Mouse (Mus musculus) heart, embryonic 10.5 days (tissue): ENCODE measurements around the gene Pkig. TPM values are rescaled to one million over a fixed set of nuclear protein-coding genes. Genes with fewer than 3 reads are reported as not detected.
A peak's percentile ranks its signal among the peaks of the same experiment; 100 is the strongest.

ENCODE experiments used
- DNase-seq: peaks from one replicate; pipeline ENCODE4 v3.0.0-alpha.2; 2017; ENCODE audit warnings: low spot score
- H3K27ac ChIP-seq: fragments of 300-500 bp; sonication (generic); 2 replicates; pipeline ENCODE4 v1.5.1; 2016; ENCODE audit warnings: mild to moderate bottlenecking
- H3K27me3 ChIP-seq: fragments of 300-500 bp; sonication (generic); 2 replicates; pipeline ENCODE4 v1.6.1; 2016; ENCODE audit warnings: mild to moderate bottlenecking; ENCODE audit not compliant: poor library complexity, insufficient read depth, severe bottlenecking
- H3K36me3 ChIP-seq: fragments of 300-500 bp; sonication (generic); 2 replicates; pipeline ENCODE4 v1.6.1; 2016; ENCODE audit warnings: mild to moderate bottlenecking, moderate library complexity
- H3K4me1 ChIP-seq: fragments of 300-500 bp; sonication (generic); 2 replicates; pipeline ENCODE4 v1.6.1; 2016; ENCODE audit warnings: mild to moderate bottlenecking
- H3K4me3 ChIP-seq: fragments of 300-500 bp; sonication (generic); 2 replicates; pipeline ENCODE4 v1.5.1; 2016; ENCODE audit warnings: mild to moderate bottlenecking, moderate library complexity
- H3K9me3 ChIP-seq: fragments of 300-500 bp; sonication (generic); 2 replicates; pipeline ENCODE4 v1.6.1; 2016; ENCODE audit warnings: mild to moderate bottlenecking, moderate library complexity
- WGBS: fragments of 180-500 bp; shearing (Covaris S2); methylation state at CpG from one replicate; pipeline ENCODE4 v1.1.7; 2016; 5-methylcytosine and 5-hydroxymethylcytosine counted together
- polyA plus RNA-seq: library from polyadenylated mRNA; unstranded; fragments of >200 nt; fragmentation: Nextera tagmentation; extraction: Ambion mirVana; gene quantifications from 2 replicates; pipeline ENCODE4 v1.2.1, GENCODE M21; 2016

The Pkig gene
- polyA plus RNA-seq, 1 experiment from 2014 or later: 226 TPM

DNA sequence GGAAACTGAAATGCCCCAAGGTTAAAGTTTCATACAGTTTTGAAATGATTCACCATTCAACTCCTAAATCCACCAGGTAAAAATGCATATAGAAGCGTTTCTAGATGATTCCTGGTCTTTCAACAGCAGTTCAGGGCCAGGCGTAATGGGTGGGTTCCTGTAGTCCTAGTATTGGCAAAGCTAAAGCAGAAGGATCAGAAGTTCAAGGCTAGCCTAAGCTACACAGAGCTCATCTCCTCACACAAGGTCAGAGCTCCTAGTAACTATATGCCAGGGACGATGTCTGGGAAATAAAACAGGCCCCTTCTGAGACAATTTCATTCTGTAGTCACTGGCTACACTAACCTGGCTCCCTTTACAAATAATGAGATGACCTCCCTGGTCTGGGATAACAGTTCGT lies 27.0 kb upstream of the Pkig start:
- no peak overlapping the region for H3K27ac ChIP-seq
- no peak for DNase-seq
- 91% methylated on average over 4 of the region's 4 CpGs for WGBS
- no peak overlapping the region for H3K4me3 ChIP-seq
- no peaks in the 10 kb centered on the region for H3K9me3 ChIP-seq
- H3K36me3 ChIP-seq: peaks cover 95% of the 10 kb centered on the region
- no peaks in the 10 kb centered on the region for H3K4me1 ChIP-seq
- H3K27me3 ChIP-seq: no peaks in the 10 kb centered on the region

DNA sequence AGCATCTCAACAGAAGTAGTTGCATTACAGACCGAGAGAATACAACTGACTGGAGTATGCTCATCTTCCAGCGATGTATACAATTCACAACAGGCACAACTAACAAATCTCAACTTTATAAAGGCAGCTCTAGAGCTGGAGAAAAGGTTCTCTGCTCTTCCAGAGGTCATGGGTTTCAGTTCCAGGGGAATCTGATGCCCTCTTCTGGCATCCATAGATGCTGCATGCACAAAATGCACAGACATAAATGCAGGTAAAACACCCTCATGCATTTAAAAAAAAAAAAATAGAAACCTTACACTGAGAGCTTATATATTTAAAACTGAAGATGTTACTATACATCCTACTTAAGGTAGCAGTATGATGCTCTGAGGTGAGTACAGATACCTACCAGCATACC lies 26.5 kb upstream of the Pkig start:
- Histone ChIP-seq H3K4me1 (no peaks in the 10 kb centered on the region), H3K36me3 (peaks cover 94% of the 10 kb centered on the region), H3K9me3 (no peaks in the 10 kb centered on the region), H3K27ac (no peak overlapping the region), H3K4me3 (no peak overlapping the region), H3K27me3 (no peaks in the 10 kb centered on the region)
- 92% methylated on average over 2 of the region's 2 CpGs for WGBS
- DNase-seq: no peak

DNA sequence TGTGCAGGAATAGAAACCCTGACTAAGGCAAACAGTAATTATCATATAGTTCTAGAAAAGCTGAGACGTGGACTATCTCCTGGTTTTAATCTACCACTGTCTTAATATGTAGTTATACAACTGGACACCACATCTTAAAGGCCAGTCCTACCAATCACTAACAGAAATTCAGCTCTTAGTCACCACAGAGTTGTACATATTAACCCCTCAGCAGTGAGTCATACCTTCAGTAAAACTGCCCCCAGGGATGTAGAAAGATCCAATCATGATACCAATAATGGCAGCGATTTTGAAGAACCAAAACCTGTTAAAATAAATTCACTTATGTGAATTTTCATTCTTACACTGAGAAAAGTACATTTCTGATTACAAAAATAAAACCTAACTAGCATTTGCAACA lies 24.0 kb upstream of the Pkig start:
- WGBS: 93% methylated on average over 2 of the region's 2 CpGs
- no peak for DNase-seq
- Histone ChIP-seq H3K36me3 (peaks cover 70% of the 10 kb centered on the region), H3K9me3 (no peaks in the 10 kb centered on the region), H3K27me3 (no peaks in the 10 kb centered on the region), H3K27ac (no peak overlapping the region), H3K4me1 (peaks cover 24% of the 10 kb centered on the region), H3K4me3 (no peak overlapping the region)

DNA sequence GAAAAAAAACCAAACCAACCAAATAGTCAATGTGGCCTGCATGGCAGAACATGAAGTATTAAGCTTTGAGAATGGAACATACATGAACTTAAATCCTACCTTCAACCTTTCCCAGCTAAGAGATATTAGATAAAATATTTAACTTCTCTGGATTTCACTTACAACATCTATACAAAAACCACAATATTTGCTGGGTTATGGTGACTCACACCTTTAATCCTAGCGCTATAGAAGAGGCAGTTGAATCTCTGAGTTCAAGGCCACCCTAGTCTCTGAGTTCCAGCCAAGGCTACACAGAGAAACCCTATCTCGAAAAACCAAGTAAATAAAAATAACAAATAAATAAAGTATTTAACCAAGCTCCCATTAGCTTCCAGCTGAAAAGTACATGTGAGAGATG lies 22.1 kb upstream of the Pkig start:
- no peaks in the 10 kb centered on the region for H3K9me3 ChIP-seq
- H3K4me1 ChIP-seq: peaks cover 41% of the 10 kb centered on the region
- no peak for DNase-seq
- H3K27me3 ChIP-seq: no peaks in the 10 kb centered on the region
- 92% methylated on average over 2 of the region's 2 CpGs for WGBS
- peaks cover 60% of the 10 kb centered on the region for H3K36me3 ChIP-seq
- H3K4me3 ChIP-seq: no peak overlapping the region
- H3K27ac ChIP-seq: no peak overlapping the region

DNA sequence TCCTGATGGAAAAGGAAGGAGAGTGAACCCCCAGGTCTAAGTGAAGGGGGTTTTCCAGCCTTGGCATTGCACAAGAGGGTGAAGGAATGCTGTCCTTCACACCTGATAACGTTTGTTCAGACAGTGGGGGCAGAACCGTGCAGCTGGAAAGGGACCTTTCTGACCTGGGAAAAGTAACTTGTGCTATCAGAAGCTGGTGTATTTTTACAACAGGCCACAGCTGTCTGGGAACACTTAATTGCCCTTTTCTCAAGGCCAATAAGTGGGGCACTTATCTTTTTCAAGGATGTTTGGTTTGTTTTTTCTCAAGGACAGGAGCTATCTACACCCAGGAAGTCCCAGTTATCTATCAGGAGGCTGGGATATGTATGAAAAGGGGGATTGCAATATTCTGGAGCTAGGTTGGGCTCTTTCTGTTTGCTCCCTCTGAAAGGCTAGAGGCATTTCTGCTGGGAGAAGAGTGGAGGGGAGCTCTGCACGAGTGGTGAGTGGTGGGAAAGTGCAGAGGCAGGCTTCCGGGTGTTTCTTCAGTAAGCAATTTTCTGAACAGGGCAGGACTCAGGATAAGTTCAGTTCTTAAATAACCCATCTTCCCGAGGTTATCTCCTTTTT lies 20.4 kb upstream of the Pkig start:
- peaks cover 58% of the 10 kb centered on the region for H3K4me1 ChIP-seq
- H3K9me3 ChIP-seq: no peaks in the 10 kb centered on the region
- peak overlapping the region; percentile 25; the same call in 1 of the 2 replicates for H3K4me3 ChIP-seq
- H3K27me3 ChIP-seq: no peaks in the 10 kb centered on the region
- H3K36me3 ChIP-seq: peaks cover 45% of the 10 kb centered on the region
- H3K27ac ChIP-seq: peak overlapping the region; percentile 73
- DNase-seq: no peak
- WGBS: 14% methylated on average over 5 of the region's 5 CpGs

DNA sequence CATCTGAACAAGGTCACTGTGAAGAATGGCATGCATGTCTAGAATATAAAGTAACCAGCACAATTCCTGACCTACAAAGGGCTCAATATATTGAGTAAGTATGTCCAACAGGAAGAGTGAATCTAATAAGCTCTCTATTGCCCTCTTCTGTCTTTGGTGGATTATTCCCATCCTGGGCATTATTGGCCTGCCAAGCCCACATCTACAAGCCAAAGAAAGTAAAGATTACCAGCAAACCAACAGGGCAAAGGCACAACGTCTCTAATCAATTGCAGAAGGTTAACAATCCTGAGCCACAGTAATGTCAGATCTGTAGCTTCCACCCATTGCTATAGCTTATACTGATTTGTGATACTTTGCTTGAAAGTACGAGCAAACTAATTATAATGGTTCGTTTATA lies 17.7 kb upstream of the Pkig start:
- H3K4me1 ChIP-seq: peaks cover 70% of the 10 kb centered on the region
- peaks cover 24% of the 10 kb centered on the region for H3K36me3 ChIP-seq
- 78% methylated on average over 3 of the region's 3 CpGs for WGBS
- DNase-seq: no peak
- H3K9me3 ChIP-seq: no peaks in the 10 kb centered on the region
- H3K27ac ChIP-seq: no peak overlapping the region
- 0 out of 2 replicates have a peak overlapping the region, but pooled peaks have one; percentile 15 for H3K4me3 ChIP-seq
- no peaks in the 10 kb centered on the region for H3K27me3 ChIP-seq

DNA sequence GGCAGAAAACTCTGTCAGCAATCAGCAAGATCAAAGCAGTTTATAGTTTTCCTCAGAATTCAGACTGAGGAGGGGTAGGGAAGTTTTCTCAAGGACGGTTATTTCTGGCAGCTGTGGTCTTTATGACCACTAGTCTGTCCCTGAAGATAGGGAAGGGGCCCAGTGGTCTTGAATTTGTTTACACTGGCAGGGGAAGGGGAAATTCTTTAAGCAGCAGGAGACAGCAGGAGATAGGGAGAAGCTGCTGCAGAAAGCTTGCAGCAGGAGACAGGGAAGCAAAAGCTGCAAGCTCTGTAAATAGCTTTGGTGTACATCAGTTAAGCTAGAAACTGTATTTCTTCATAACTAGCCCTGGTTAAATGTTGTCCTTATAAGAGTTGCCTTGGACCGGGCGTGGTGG lies 16.5 kb upstream of the Pkig start:
- Histone ChIP-seq H3K36me3 (peaks cover 14% of the 10 kb centered on the region), H3K4me3 (0 out of 2 replicates have a peak overlapping the region, but pooled peaks have one; percentile 97), H3K4me1 (peaks cover 73% of the 10 kb centered on the region), H3K9me3 (no peaks in the 10 kb centered on the region), H3K27me3 (no peaks in the 10 kb centered on the region), H3K27ac (peak overlapping the region; percentile 99; the same call in 1 of the 2 replicates)
- DNase-seq: no peak
- WGBS: 54% methylated on average over 3 of the region's 3 CpGs

DNA sequence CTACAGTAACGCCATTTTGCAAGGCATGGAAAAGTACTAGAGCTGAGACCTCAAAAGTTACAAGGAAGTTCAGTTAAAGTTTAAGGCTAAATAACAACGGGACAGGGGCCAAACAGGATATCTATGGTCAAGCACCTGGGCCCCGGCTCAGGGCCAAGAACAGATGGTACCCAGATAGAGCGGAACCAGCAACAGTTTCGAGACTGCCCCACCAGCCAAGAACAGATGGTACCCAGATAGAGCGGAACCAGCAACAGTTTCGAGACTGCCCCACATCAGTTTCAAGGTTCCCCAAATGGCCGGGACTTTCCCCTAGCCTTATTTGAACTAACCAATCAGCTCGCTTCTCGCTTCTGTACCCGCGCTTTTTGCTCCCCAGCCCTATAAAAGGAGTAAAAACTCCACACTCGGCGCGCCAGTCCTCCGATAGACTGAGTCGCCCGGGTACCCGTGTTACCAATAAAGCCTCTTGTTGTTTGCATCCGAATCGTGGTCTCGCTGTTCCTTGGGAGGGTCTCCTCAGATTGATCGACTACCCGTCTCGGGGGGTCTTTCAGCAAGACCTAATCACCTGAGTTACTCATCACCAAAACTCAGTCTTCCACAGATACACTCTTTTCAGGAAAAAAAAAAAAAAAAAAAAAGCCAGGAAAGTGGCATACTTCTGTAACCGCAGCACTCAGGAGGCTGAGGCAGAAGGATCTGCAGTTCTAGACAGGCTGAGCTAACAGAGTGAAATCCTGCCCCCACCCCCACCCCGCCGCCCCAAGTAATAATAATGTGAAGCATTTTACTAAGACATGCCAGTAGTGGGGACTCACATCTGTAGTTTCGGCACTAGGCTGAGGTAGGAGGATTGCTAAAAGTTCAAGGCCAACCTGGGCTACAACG lies 15.3 kb upstream of the Pkig start:
- H3K27ac ChIP-seq: peak overlapping the region; percentile 99
- no peaks in the 10 kb centered on the region for H3K27me3 ChIP-seq
- 86% methylated on average over 30 of the region's 30 CpGs for WGBS
- H3K4me1 ChIP-seq: peaks cover 64% of the 10 kb centered on the region
- peak; percentile 90 for DNase-seq
- peak overlapping the region; percentile 97 for H3K4me3 ChIP-seq
- H3K36me3 ChIP-seq: peaks cover 12% of the 10 kb centered on the region; the same call in 1 of the 2 replicates
- no peaks in the 10 kb centered on the region for H3K9me3 ChIP-seq

DNA sequence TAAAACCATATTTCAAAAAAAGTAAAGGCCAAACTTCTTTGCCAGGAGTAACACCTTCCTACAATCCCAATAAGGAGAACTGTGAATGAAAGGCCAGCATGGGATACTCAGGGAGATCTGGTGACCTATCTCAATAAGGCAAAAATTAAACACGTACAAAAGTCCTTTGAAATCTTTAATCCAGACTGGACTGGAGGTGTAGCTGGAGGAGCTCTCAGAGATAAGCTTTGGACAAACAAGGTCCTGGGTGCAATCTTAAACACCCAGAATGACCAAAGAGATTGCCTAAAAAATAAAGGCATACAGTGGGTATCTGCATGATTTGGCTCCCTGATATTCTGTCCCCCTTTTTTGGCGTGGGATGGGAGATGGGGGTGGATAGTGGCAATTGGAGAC lies 14.6 kb upstream of the Pkig start:
- Histone ChIP-seq H3K27ac (peak overlapping the region; percentile 99), H3K9me3 (no peaks in the 10 kb centered on the region), H3K36me3 (peaks cover 12% of the 10 kb centered on the region; the same call in 1 of the 2 replicates), H3K4me1 (peaks cover 58% of the 10 kb centered on the region), H3K4me3 (peak overlapping the region; percentile 97), H3K27me3 (no peaks in the 10 kb centered on the region)
- no peak for DNase-seq
- WGBS: 44% methylated on average over 2 of the region's 2 CpGs

DNA sequence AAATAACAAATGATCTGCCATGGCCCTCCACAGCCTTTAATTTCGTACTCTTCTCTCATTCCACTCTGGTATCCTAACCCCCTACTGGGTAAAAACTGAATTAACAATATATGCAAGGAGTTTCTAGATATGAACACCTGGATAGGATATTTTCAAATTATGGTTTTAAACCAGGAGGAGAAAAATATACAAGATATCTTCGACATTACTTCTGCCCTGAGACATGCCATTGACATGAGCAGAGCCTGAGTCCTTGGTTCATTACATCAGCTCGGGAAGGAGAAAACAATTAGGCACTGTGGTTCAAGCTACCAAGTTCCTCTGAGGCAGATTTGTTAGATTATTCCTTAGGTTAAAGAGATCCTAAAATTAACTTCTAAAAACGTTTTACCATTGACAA lies 14.1 kb upstream of the Pkig start:
- Histone ChIP-seq H3K36me3 (peaks cover 12% of the 10 kb centered on the region; the same call in 1 of the 2 replicates), H3K27me3 (no peaks in the 10 kb centered on the region), H3K4me3 (peak overlapping the region; percentile 97), H3K9me3 (no peaks in the 10 kb centered on the region), H3K4me1 (peaks cover 54% of the 10 kb centered on the region), H3K27ac (peak overlapping the region; percentile 99)
- WGBS: 15% methylated on average over 4 of the region's 4 CpGs
- DNase-seq: no peak

DNA sequence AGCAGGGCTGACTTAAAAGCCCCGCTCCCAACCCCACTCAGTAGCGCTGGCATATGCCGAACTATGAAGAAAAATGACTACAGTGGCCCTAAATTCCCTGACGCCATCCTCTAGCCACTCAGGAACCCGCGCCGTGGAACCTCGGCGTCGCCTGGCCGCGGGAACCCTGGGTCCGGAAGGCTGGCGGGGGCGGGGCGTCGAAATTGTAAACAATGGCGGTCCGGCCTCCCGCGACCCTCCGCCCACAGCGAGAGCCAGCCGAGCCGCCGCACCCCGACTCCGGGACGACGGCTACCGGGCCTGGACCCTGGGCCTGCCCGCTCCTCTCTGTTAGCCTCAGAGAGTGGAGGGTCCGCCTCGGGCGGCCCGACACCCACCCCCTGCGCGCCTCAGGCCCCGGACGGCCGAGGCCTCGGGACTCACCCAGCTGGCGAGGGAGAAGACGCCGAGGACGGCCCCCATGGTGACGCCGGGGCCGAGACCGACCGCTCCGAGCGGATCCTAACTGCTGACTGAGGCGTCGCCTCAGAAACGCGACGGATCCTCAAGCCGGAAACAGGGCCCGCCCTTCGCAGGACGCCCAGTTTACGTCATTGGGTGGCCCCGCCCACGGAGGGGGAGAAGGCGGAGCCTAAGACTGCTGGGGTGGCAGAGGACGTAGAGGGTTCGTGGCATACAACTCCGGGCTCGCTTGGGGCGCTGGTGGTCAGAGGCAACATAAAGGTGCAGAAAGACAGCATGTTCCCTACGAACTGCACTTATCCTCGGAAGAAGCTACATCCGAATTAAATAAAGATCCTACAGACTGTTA lies 13.4 kb upstream of the Pkig start, which contains the start of gene Serinc3:
Gene Serinc3 (minus strand): TSS at position 557 of the 811 bp plus-strand sequence.
- WGBS: under 1% methylated on average over 74 of the region's 74 CpGs
- Histone ChIP-seq H3K4me1 (peaks cover 46% of the 10 kb centered on the region), H3K9me3 (no peaks in the 10 kb centered on the region), H3K27me3 (no peaks in the 10 kb centered on the region), H3K36me3 (peaks cover 12% of the 10 kb centered on the region; the same call in 1 of the 2 replicates), H3K27ac (peak within 1 kb of the TSS; percentile 99), H3K4me3 (peak within 1 kb of the TSS; percentile 97)
- DNase-seq: peak; percentile 99

DNA sequence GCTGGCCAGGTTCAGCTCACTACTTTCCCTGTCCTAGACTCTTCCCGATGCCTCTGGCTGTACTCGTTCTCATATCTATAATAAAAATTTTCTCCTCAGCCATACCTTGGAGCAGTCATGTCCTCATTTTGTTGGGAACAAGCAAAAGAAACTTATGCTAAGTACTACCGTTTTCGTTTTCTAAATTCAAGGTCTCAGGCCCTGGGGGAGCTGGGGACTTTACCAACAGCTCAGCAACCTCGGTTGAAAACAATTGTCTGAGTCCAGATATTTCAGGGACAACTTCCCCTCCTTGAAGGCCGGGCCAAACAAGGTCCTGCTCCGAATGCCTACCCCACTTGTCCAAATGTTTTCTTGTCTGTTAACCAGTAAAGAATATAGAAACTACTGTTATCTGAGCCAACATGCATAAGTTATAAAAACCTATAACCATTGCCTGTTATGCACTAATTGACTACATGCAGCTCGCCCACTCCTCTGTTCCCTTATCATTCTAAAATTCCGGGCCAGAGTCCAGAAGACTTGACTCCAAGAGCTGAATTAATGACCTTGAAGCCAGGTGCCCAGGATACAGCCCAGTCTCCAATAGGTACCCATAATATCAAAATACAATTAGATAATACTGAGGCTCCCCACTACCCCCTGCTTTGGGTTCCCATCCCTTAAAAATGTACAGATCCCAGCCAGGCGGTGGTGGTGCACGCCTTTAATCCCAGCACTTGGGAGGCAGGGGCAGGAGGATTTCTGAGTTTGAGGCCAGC lies 12.3 kb upstream of the Pkig start:
- Histone ChIP-seq H3K9me3 (peaks cover 6% of the 10 kb centered on the region; the same call in 1 of the 2 replicates), H3K4me3 (peak overlapping the region; percentile 97; the same call in 1 of the 2 replicates), H3K36me3 (peaks cover 7% of the 10 kb centered on the region; the same call in 1 of the 2 replicates), H3K27me3 (no peaks in the 10 kb centered on the region), H3K27ac (peak overlapping the region; percentile 99), H3K4me1 (peaks cover 36% of the 10 kb centered on the region)
- 68% methylated on average over 11 of the region's 11 CpGs for WGBS
- no peak for DNase-seq
